Mouse (Mus musculus) midbrain, embryonic 12.5 days (tissue): Measurements from ENCODE around the gene 4930470P17Rik. TPM values are rescaled to one million over a fixed set of nuclear protein-coding genes. Genes with fewer than 3 reads are reported as not detected.

Source experiments
- ATAC-seq: fragments of 200-750 bp; cut with Nextera tagmentation; 2 replicates; pipeline ENCODE4 v1.8.0; 2017; ENCODE audit warnings: low read depth, moderate TSS enrichment, moderate library complexity; ENCODE audit not compliant: low FRiP score
- H3K27ac ChIP-seq: fragments of 300-500 bp; sonication (generic); replicated peaks from 2 replicates; pipeline ENCODE4 v1.5.1; 2016; ENCODE audit warnings: mild to moderate bottlenecking
- H3K27me3 ChIP-seq: fragments of 300-500 bp; sonication (generic); 2 replicates; pipeline ENCODE4 v1.6.1; 2016; ENCODE audit warnings: mild to moderate bottlenecking
- H3K36me3 ChIP-seq: fragments of 300-500 bp; sonication (generic); 2 replicates; pipeline ENCODE4 v1.6.1; 2016
- H3K4me1 ChIP-seq: fragments of 300-500 bp; sonication (generic); 2 replicates; pipeline ENCODE4 v1.6.1; 2016
- H3K4me2 ChIP-seq: fragments of 300-500 bp; sonication (generic); replicated peaks from 2 replicates; pipeline ENCODE4 v1.6.1; 2016; ENCODE audit warnings: mild to moderate bottlenecking, moderate library complexity
- H3K4me3 ChIP-seq: fragments of 300-500 bp; sonication (generic); 2 replicates; pipeline ENCODE4 v1.5.1; 2016; ENCODE audit warnings: mild to moderate bottlenecking
- H3K9ac ChIP-seq: fragments of 300-500 bp; sonication (generic); replicated peaks from 2 replicates; pipeline ENCODE4 v1.6.1; 2016; ENCODE audit warnings: mild to moderate bottlenecking, moderate library complexity
- H3K9me3 ChIP-seq: fragments of 300-500 bp; sonication (generic); 2 replicates; pipeline ENCODE4 v1.6.1; 2016; ENCODE audit warnings: mild to moderate bottlenecking
- WGBS: fragments of 180-500 bp; shearing (Covaris S2); methylation state at CpG from one replicate; pipeline ENCODE4 v1.1.7; 2016; 5-methylcytosine and 5-hydroxymethylcytosine counted together
- polyA plus RNA-seq: library from polyadenylated mRNA; unstranded; fragments of >200 nt; fragmentation: Nextera tagmentation; extraction: Ambion mirVana; gene quantifications from 2 replicates; pipeline ENCODE4 v1.2.1, GENCODE M21; 2016

Gene 4930470P17Rik
- polyA plus RNA-seq, 1 experiment from 2014 or later, result not detected

- Histone ChIP-seq H3K9me3 (no peaks in the 10 kb centered on the region), H3K9ac (no peak overlapping the region), H3K4me1 (peaks cover 18% of the 10 kb centered on the region), H3K27me3 (no peaks in the 10 kb centered on the region), H3K27ac (no peak overlapping the region), H3K4me2 (no peak overlapping the region), H3K4me3 (no peak overlapping the region), H3K36me3 (no peaks in the 10 kb centered on the region)
- WGBS, result 82% methylated on average over 5 of the region's 5 CpGs
- no peak for ATAC-seq
These were observed 58.2 kb downstream of the 4930470P17Rik start for GRCm38 (mm10) chr2:170543625-170544024.

GRCm38 (mm10) chr2:170539211-170539610 is 62.6 kb downstream of the 4930470P17Rik start:
- ATAC-seq, result no peak

DNA sequence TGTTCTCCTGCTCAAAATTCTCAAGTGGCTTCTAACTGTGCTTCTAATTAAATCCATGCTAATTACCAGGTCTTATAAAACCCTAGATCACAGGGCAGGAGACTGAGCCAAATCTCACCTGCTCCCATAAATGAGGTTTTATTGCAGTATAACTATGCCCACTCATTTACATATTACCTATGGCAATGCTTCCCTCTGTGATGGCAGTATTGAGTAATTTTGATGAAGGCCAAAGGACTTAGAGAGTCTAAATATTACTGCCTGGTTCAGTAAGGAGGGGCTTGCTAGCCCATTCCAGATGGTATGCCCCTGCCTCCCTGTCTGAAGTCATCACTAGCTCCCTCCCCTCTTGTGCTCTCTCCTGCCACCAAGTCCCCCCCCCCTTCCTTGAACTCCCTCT is 66.0 kb downstream of the 4930470P17Rik start:
- H3K9ac ChIP-seq, result no peak overlapping the region
- H3K4me1 ChIP-seq, result peaks cover 4% of the 10 kb centered on the region; the same call in 1 of the 2 replicates
- no peak overlapping the region for H3K4me3 ChIP-seq
- H3K27ac ChIP-seq, result no peak overlapping the region
- H3K9me3 ChIP-seq, result no peaks in the 10 kb centered on the region
- no peak overlapping the region for H3K4me2 ChIP-seq
- no peaks in the 10 kb centered on the region for H3K36me3 ChIP-seq
- no peaks in the 10 kb centered on the region for H3K27me3 ChIP-seq
- ATAC-seq, result no peak

More at GRCm38 (mm10) chr2:170539211-170539610, 62.6 kb downstream of the 4930470P17Rik start:
- WGBS, result 89% methylated on average over 9 of the region's 9 CpGs
- Histone ChIP-seq H3K4me2 (no peak overlapping the region), H3K9ac (no peak overlapping the region), H3K36me3 (no peaks in the 10 kb centered on the region), H3K9me3 (no peaks in the 10 kb centered on the region), H3K27me3 (no peaks in the 10 kb centered on the region), H3K4me1 (peaks cover 3% of the 10 kb centered on the region; the same call in 1 of the 2 replicates), H3K4me3 (no peak overlapping the region), H3K27ac (no peak overlapping the region)

DNA sequence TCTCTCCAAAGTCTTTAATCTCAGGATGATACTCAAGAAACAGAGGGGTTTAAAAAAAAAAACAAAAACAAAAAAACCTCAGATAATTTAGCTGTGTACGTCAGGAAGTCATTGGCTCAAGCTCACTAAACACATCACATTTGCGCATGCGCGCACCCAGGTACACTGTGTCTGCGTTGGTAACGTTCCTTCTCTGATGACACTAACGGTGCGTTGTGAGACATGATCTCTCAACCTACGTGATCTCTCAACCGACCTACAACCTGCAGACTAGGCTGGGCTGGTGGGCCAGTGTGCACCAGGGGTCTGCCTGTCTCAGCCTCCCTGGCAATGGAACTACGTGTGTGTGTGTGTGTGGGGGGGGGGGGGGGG is 67.0 kb downstream of the 4930470P17Rik start:
- no peak for ATAC-seq
- Histone ChIP-seq H3K4me3 (no peak overlapping the region), H3K36me3 (no peaks in the 10 kb centered on the region), H3K4me1 (peaks cover 5% of the 10 kb centered on the region; the same call in 1 of the 2 replicates), H3K9me3 (no peaks in the 10 kb centered on the region), H3K27me3 (no peaks in the 10 kb centered on the region), H3K27ac (no peak overlapping the region), H3K9ac (no peak overlapping the region), H3K4me2 (no peak overlapping the region)
- 95% methylated on average over 11 of the region's 11 CpGs for WGBS

- WGBS, result 69% methylated on average over 7 of the region's 12 CpGs
- no peak for ATAC-seq
- Histone ChIP-seq H3K4me1 (peaks cover 5% of the 10 kb centered on the region; the same call in 1 of the 2 replicates), H3K9me3 (no peaks in the 10 kb centered on the region), H3K27ac (no peak overlapping the region), H3K36me3 (no peaks in the 10 kb centered on the region), H3K4me3 (no peak overlapping the region), H3K9ac (no peak overlapping the region), H3K4me2 (no peak overlapping the region), H3K27me3 (no peaks in the 10 kb centered on the region)
These were observed 67.6 kb downstream of the 4930470P17Rik start for GRCm38 (mm10) chr2:170534116-170534802.

DNA sequence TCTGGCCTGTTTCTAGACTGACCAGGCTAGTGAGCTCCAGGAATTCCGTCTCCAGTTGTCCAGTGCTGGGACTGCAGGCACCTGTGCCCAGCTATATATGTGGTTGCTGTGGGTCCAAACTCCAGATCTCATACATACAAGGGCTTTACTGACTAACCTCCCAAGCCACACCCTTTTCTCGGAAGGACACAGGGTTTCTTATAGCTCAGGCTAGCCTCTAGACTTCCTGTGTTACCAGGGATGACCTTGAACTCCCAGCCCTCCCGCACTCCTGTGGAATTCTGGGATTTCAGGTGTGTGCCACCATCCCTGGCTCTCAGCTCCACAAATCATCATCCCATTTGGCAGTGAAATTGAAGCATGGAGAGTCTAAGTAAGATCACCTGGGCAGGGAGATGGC is 71.6 kb downstream of the 4930470P17Rik start:
- Histone ChIP-seq H3K36me3 (no peaks in the 10 kb centered on the region), H3K9ac (no peak overlapping the region), H3K4me1 (peaks cover 5% of the 10 kb centered on the region; the same call in 1 of the 2 replicates), H3K4me2 (no peak overlapping the region), H3K27ac (no peak overlapping the region), H3K4me3 (no peak overlapping the region), H3K27me3 (no peaks in the 10 kb centered on the region), H3K9me3 (no peaks in the 10 kb centered on the region)
- WGBS, result 97% methylated on average over 3 of the region's 3 CpGs
- no peak for ATAC-seq

- no peaks in the 10 kb centered on the region for H3K27me3 ChIP-seq
- H3K4me3 ChIP-seq, result no peak overlapping the region
- H3K4me1 ChIP-seq, result peaks cover 5% of the 10 kb centered on the region; the same call in 1 of the 2 replicates
- H3K9me3 ChIP-seq, result no peaks in the 10 kb centered on the region
- H3K27ac ChIP-seq, result no peak overlapping the region
- ATAC-seq, result no peak
- H3K4me2 ChIP-seq, result no peak overlapping the region
- H3K9ac ChIP-seq, result no peak overlapping the region
- WGBS, result 90% methylated on average over 7 of the region's 7 CpGs
- H3K36me3 ChIP-seq, result no peaks in the 10 kb centered on the region
These were observed 72.1 kb downstream of the 4930470P17Rik start for GRCm38 (mm10) chr2:170529766-170530165.

Other genes with a start within 250 kb of the 4930470P17Rik start
- 4.4 and 5.1 TPM in 2 replicates for gene Bcas1, start 174.2 kb downstream of the 4930470P17Rik start, polyA plus RNA-seq
- gene Pfdn4, start 105.6 kb downstream of the 4930470P17Rik start, polyA plus RNA-seq, result 120 and 136 TPM in 2 replicates
- gene Cyp24a1, start 104.9 kb downstream of the 4930470P17Rik start, polyA plus RNA-seq, result 0.08 TPM in 1 of 2 replicates, not detected in the other
- gene Dok5, start 129.8 kb upstream of the 4930470P17Rik start, polyA plus RNA-seq, result 25.5 and 25.6 TPM in 2 replicates